Mouse (Mus musculus) forebrain, embryonic 11.5 days (tissue): ENCODE results near the gene Sfxn2. TPM values are rescaled to one million over a fixed set of nuclear protein-coding genes. Genes with fewer than 3 reads are reported as not detected.
A peak's percentile ranks its signal among the peaks of the same experiment; 100 is the strongest.

Experiments
- ATAC-seq: fragments of 200-750 bp; cut with Nextera tagmentation; replicated peaks from 2 replicates; pipeline ENCODE4 v1.8.0; 2017; ENCODE audit warnings: moderate TSS enrichment; ENCODE audit not compliant: low FRiP score
- DNase-seq: peaks from one replicate; pipeline ENCODE4 v3.0.0-alpha.2; 2017; ENCODE audit warnings: low spot score
- H3K27ac ChIP-seq: fragments of 300-500 bp; sonication (generic); 2 replicates; pipeline ENCODE4 v1.5.1; 2014; ENCODE audit warnings: low read depth, low read length
- H3K27me3 ChIP-seq: fragments of 300-500 bp; sonication (generic); 2 replicates; pipeline ENCODE4 v1.6.1; 2014; ENCODE audit warnings: mild to moderate bottlenecking, low read length, mixed read lengths; ENCODE audit not compliant: control insufficient read depth, insufficient read depth
- H3K36me3 ChIP-seq: fragments of 300-500 bp; sonication (generic); 2 replicates; pipeline ENCODE4 v1.6.1; 2014; ENCODE audit warnings: mild to moderate bottlenecking, low read length, moderate library complexity, mixed read lengths; ENCODE audit not compliant: control insufficient read depth, insufficient read depth
- H3K4me1 ChIP-seq: fragments of 300-500 bp; sonication (generic); replicated peaks from 2 replicates; pipeline ENCODE4 v1.6.1; 2014; ENCODE audit warnings: low read length, mixed read lengths; ENCODE audit not compliant: control insufficient read depth, insufficient read depth
- H3K4me2 ChIP-seq: fragments of 300-500 bp; sonication (generic); 2 replicates; pipeline ENCODE4 v1.6.1; 2014; ENCODE audit warnings: low read depth, mild to moderate bottlenecking, low read length, moderate library complexity, mixed read lengths; ENCODE audit not compliant: severe bottlenecking
- H3K4me3 ChIP-seq: fragments of 300-500 bp; sonication (generic); 2 replicates; pipeline ENCODE4 v1.5.1; 2014; ENCODE audit warnings: low read depth, low read length
- H3K9ac ChIP-seq: fragments of 300-500 bp; sonication (generic); 2 replicates; pipeline ENCODE4 v1.6.1; 2014; ENCODE audit warnings: low read length
- H3K9me3 ChIP-seq: fragments of 300-500 bp; sonication (generic); 2 replicates; pipeline ENCODE4 v1.6.1; 2016; ENCODE audit warnings: low read length, mixed read lengths; ENCODE audit not compliant: control insufficient read depth
- WGBS: fragments of 180-500 bp; shearing (Covaris S2); extraction: QIAGEN DNeasy Blood & Tissue Kit; methylation state at CpG from one replicate; pipeline ENCODE4 v1.1.7; 2014; 5-methylcytosine and 5-hydroxymethylcytosine counted together
- polyA plus RNA-seq: library from polyadenylated mRNA; unstranded; fragments of >200 nt; fragmentation: Nextera tagmentation; extraction: Ambion mirVana; gene quantifications from 2 replicates; pipeline ENCODE4 v1.2.1, GENCODE M21; 2014

Gene Sfxn2
- polyA plus RNA-seq, 1 experiment from 2014 or later, result 10.9 TPM

DNA sequence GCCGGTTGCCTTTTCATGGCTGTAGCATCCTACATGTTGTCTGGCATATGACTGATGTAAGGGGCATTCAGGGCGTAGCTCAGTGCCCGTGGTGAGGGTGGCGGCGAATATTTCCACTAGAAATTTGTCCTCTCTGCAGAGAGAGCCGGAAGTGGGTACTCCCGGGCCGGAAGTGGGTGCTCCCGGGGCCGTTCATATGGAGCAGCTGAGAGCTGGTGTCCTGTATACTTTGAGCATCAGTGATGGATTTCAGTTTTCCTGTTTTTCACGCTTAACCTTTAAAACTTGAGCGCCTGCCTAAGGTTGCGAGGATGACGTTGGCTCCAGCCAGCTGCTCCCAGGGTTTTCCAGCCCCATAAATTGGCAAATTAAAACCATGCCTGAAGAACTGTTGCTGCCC lies 66.3 kb downstream of the Sfxn2 start:
- H3K9ac ChIP-seq, result no peak overlapping the region
- H3K4me2 ChIP-seq, result no peak overlapping the region
- H3K4me3 ChIP-seq, result no peak overlapping the region
- H3K4me1 ChIP-seq, result peaks cover 3% of the 10 kb centered on the region; the same call in 1 of the 2 replicates
- no peak overlapping the region for H3K27ac ChIP-seq
- no peaks in the 10 kb centered on the region for H3K9me3 ChIP-seq
- DNase-seq (no peak), ATAC-seq (no peak)
- H3K27me3 ChIP-seq, result no peaks in the 10 kb centered on the region
- no peaks in the 10 kb centered on the region; the same call in 1 of the 2 replicates for H3K36me3 ChIP-seq
- WGBS, result 90% methylated on average over 14 of the region's 14 CpGs

DNA sequence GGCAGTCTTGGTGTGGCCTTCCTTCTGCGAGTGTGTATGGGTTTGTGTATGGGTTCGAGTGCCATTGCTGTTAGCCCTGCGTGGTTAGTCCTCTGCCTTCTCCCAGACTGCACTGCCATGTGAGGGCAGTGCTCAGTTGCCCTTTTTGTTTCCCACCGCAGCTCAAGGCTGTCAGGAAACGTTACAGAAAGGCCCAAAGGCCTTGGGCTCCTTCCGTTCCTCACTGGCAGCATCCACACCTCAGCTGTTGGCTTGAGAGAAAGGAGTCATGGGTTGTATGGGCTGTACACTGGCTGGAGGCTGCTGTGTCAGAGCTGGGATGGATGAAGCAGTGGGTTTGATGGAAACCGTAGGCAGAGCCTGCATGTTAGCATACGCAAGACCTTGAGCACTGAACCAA lies 67.6 kb downstream of the Sfxn2 start:
- ATAC-seq (no peak), DNase-seq (no peak)
- H3K27ac ChIP-seq, result no peak overlapping the region
- H3K4me3 ChIP-seq, result no peak overlapping the region
- H3K9ac ChIP-seq, result no peak overlapping the region
- peaks cover 12% of the 10 kb centered on the region for H3K4me1 ChIP-seq
- no peaks in the 10 kb centered on the region; the same call in 1 of the 2 replicates for H3K36me3 ChIP-seq
- no peaks in the 10 kb centered on the region for H3K27me3 ChIP-seq
- WGBS, result 94% methylated on average over 8 of the region's 8 CpGs
- no peak overlapping the region for H3K4me2 ChIP-seq
- no peaks in the 10 kb centered on the region for H3K9me3 ChIP-seq

DNA sequence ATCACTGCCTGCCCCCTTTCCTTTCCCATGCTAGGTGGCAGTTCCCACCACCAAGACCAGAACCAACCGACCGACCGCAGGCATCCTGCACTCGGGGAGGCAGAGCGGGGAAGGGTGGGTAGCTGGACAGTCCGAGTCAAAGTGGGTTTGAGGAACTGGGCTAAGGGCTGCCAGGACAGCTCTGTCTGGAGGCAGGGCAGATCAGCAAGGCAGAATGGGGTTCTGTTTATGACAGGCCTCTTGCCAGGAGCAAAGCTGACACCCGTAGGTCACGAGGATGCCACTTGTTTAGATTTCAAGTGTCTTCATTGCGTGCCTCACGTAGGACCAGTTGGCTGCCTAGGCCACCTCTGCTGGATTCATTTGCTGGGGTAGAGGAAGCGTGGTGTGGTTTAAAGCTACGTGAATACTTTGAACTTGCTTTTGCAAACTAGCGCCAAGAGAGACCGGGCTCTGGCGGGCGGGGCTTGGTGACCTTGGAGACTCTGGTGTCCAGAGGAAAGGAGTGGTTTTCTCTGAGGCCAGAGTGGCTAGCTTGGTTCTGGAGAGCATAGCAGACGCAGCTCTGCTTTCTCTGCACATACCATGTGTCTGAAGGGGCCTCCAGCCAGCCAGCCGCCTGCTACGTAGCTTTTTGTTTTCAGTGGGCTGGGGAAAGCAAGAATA lies 68.4 kb downstream of the Sfxn2 start:
- no peak for ATAC-seq
- no peak overlapping the region for H3K9ac ChIP-seq
- no peaks in the 10 kb centered on the region for H3K9me3 ChIP-seq
- DNase-seq, result no peak
- no peak overlapping the region for H3K4me2 ChIP-seq
- H3K36me3 ChIP-seq, result no peaks in the 10 kb centered on the region; the same call in 1 of the 2 replicates
- H3K27me3 ChIP-seq, result no peaks in the 10 kb centered on the region
- peak overlapping the region; percentile 42; the same call in 1 of the 2 replicates for H3K27ac ChIP-seq
- no peak overlapping the region for H3K4me3 ChIP-seq
- H3K4me1 ChIP-seq, result peaks cover 12% of the 10 kb centered on the region
- WGBS, result 72% methylated on average over 19 of the region's 19 CpGs

DNA sequence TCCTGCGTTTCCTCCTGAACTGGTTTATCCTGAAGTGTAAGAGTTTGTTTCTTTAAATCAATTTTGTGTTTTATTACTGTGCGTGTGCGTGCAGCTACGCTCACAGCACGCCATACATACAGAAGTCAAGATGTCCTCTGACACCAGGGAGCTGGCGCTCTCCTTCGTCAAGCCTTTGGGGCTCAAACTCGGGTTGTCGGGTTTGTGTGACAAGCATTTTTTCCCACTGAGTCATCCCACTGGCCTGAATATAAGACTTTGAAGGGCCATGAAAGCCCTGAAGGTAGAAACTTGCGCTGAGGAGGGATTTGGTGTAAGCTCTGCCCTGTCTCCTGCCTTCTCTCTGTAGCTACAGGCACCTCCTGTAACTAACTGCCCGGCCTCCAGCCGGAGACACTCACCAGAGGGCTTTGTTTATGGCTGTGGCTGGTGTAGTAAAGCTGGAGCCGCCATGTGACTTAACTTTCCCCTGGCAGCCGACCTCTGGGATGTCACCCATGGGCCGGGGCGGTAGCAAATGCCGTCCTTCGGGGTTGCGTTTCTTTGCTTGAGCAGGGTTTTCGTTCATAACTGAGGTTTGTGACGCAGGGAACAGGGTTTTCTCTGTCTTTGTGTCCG lies 69.1 kb downstream of the Sfxn2 start:
- Histone ChIP-seq H3K9ac (no peak overlapping the region), H3K27me3 (no peaks in the 10 kb centered on the region), H3K27ac (no peak overlapping the region), H3K4me2 (no peak overlapping the region), H3K4me1 (peaks cover 12% of the 10 kb centered on the region), H3K36me3 (no peaks in the 10 kb centered on the region; the same call in 1 of the 2 replicates), H3K4me3 (no peak overlapping the region), H3K9me3 (no peaks in the 10 kb centered on the region)
- 77% methylated on average over 22 of the region's 22 CpGs for WGBS
- ATAC-seq (no peak), DNase-seq (no peak)

DNA sequence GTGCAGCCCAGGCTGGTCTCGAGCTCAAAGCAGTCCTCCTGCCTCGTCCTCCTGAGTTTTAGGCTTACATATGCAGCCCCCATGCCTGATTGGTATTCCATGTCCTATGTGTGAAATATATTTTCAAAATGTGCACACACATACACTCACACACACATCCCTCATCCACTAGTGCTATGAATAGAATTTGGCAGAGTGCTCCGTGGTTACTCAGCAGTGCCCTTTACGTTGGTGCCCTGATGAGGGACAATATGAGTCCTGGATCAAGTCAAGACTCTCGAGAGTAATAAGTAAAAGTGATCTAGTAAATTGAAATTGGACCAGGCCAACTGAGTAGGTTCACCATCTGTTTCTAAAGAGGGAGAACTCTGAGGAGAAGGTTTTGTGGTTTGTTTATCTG lies 70.1 kb downstream of the Sfxn2 start:
- Histone ChIP-seq H3K9me3 (no peaks in the 10 kb centered on the region), H3K9ac (no peak overlapping the region), H3K27ac (no peak overlapping the region), H3K27me3 (no peaks in the 10 kb centered on the region), H3K4me3 (no peak overlapping the region), H3K4me1 (peaks cover 12% of the 10 kb centered on the region), H3K36me3 (no peaks in the 10 kb centered on the region), H3K4me2 (no peak overlapping the region)
- DNase-seq, result no peak
- WGBS, result 89% methylated on average over 5 of the region's 5 CpGs
- ATAC-seq, result no peak

DNA sequence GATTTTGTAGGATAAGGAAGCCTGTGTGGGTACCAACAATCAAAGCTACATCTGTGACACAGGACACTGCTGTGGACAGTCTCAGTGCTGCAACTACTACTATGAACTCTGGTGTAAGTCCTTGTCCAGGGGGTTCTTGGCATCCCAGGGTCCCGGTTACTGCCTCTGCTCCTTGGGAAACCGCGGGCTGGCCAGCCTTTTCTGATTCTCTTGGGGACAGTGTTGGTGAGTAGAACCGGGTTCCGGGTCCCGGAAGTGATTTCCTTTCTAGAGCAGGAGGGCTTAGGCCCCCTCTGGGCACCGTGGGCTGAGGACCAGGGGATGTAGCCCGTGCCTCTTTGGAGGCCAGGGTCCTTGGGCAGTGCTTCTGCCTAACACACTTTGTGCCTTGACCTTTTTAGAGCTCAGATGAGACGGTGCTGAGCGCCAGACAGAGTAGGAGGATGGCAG lies 71.2 kb downstream of the Sfxn2 start:
- Histone ChIP-seq H3K4me3 (no peak overlapping the region), H3K27ac (no peak overlapping the region), H3K4me1 (peaks cover 12% of the 10 kb centered on the region), H3K4me2 (no peak overlapping the region), H3K9me3 (no peaks in the 10 kb centered on the region), H3K36me3 (no peaks in the 10 kb centered on the region), H3K9ac (no peak overlapping the region), H3K27me3 (no peaks in the 10 kb centered on the region)
- 84% methylated on average over 10 of the region's 10 CpGs for WGBS
- no peak for ATAC-seq
- DNase-seq, result no peak

DNA sequence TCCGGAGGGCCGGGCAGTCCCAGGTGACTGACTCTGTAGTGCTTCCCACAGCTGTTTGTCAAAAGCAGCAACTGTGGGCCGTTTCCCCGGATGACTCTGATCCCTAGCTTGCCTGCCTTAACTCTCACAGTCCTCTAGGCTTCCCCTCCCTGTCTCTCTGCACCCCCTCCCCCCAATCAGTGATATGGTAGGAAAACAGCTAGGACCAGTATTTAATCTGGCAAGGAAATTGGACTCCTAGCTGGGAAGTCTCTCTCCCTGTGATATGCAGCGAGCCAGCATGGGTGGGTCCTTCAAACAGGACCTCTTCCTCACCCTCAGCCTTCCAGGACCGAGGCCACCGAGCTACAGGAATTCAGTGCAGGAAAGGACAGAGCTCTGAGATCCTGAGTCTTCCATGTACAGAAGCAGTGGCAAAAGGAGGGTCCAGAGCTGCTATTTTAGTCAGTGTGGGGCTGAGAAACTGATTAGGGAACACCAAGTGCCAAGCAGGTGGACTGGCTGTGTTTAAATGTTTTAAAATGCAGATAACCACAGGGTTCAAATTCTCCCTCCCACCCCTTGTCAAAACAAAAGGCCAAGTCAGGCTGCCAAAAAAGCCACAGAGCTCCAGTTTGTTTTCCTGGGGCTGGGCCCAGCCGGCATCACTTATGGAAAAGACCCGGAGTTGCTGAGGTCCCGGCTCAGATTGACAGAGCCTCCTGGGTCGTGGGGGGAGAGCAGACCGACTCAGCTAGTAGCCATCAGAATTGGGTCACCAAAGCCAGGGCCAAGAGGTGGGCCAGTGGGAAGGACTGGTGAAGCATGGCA lies 71.8 kb downstream of the Sfxn2 start:
- H3K4me3 ChIP-seq, result no peak overlapping the region
- H3K4me1 ChIP-seq, result peaks cover 12% of the 10 kb centered on the region
- no peaks in the 10 kb centered on the region for H3K36me3 ChIP-seq
- no peak for ATAC-seq
- H3K9ac ChIP-seq, result no peak overlapping the region
- no peak overlapping the region for H3K4me2 ChIP-seq
- 39% methylated on average over 12 of the region's 12 CpGs for WGBS
- no peaks in the 10 kb centered on the region for H3K9me3 ChIP-seq
- H3K27me3 ChIP-seq, result no peaks in the 10 kb centered on the region
- H3K27ac ChIP-seq, result no peak overlapping the region
- DNase-seq, result no peak

DNA sequence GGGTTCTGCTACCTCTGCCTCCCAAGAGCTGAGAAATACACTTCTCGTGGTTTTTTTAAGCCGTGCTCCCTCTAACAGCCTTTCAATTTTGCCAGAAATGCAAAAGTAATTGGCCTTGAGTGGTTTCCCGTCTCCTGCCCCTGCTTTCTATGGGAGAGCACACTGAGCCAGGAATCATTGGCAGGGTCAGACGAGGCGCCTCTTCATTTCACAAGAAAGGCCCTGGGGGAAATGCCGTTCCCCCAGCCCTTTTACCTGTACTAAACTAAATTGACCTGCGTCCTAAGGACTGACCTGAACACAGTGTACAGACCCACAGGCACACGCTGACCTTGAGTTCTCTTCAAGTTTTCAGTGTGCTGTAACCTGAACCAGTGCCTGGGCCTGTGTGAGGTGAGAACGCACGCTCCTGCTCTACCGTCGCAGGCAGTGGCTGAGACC lies 72.9 kb downstream of the Sfxn2 start:
- H3K9ac ChIP-seq, result no peak overlapping the region
- no peak overlapping the region for H3K4me3 ChIP-seq
- H3K36me3 ChIP-seq, result no peaks in the 10 kb centered on the region
- H3K9me3 ChIP-seq, result no peaks in the 10 kb centered on the region
- H3K27ac ChIP-seq, result no peak overlapping the region
- DNase-seq (no peak), ATAC-seq (no peak)
- H3K27me3 ChIP-seq, result no peaks in the 10 kb centered on the region
- peaks cover 12% of the 10 kb centered on the region for H3K4me1 ChIP-seq
- WGBS, result 82% methylated on average over 12 of the region's 12 CpGs
- no peak overlapping the region for H3K4me2 ChIP-seq
